Mouse (Mus musculus): ENCODE data around the gene Hipk2.

The Hipk2 gene

GRCm38 (mm10) chr6:38741024-38741423, 134.9 kb downstream of the Hipk2 start:
- no peak for DNase-seq

- no peak for DNase-seq
Measured at GRCm38 (mm10) chr6:38739266-38739665, 136.7 kb downstream of the Hipk2 start.

- DNase-seq, result no peak
Measured at GRCm38 (mm10) chr6:38737763-38738162, 138.2 kb downstream of the Hipk2 start.

- DNase-seq, result peak; percentile 86
Measured at GRCm38 (mm10) chr6:38736240-38736639, 139.7 kb downstream of the Hipk2 start.

GRCm38 (mm10) chr6:38732681-38733080, 143.3 kb downstream of the Hipk2 start:
- no peak for DNase-seq

GRCm38 (mm10) chr6:38730169-38731146, 145.5 kb downstream of the Hipk2 start:
- DNase-seq, result no peak

- no peak for DNase-seq
Measured at GRCm38 (mm10) chr6:38725515-38725914, 150.4 kb downstream of the Hipk2 start.

GRCm38 (mm10) chr6:38721361-38721760, 154.6 kb downstream of the Hipk2 start:
- DNase-seq, result no peak

- no peak for DNase-seq
Measured at GRCm38 (mm10) chr6:38719229-38719628, 156.7 kb downstream of the Hipk2 start.

- DNase-seq, result no peak
Measured at GRCm38 (mm10) chr6:38718625-38719024, 157.3 kb downstream of the Hipk2 start.

GRCm38 (mm10) chr6:38715881-38716280, 160.1 kb downstream of the Hipk2 start:
- no peak for DNase-seq

- DNase-seq, result no peak
Measured at GRCm38 (mm10) chr6:38713957-38714898, 161.7 kb downstream of the Hipk2 start.

GRCm38 (mm10) chr6:38710449-38710848, 165.5 kb downstream of the Hipk2 start:
- DNase-seq, result no peak

GRCm38 (mm10) chr6:38704264-38704984, 171.5 kb downstream of the Hipk2 start:
- no peak for DNase-seq

GRCm38 (mm10) chr6:38703526-38703925, 172.4 kb downstream of the Hipk2 start:
- no peak for DNase-seq

- no peak for DNase-seq
Measured at GRCm38 (mm10) chr6:38702810-38703399, 173.1 kb downstream of the Hipk2 start.

- DNase-seq, result no peak
Measured at GRCm38 (mm10) chr6:38701421-38701820, 174.5 kb downstream of the Hipk2 start.

GRCm38 (mm10) chr6:38698233-38698889, 177.6 kb downstream of the Hipk2 start:
- no peak for DNase-seq

GRCm38 (mm10) chr6:38696570-38696969, 179.4 kb downstream of the Hipk2 start:
- no peak for DNase-seq

- DNase-seq, result peak; percentile 82
Measured at GRCm38 (mm10) chr6:38695380-38696054, 180.4 kb downstream of the Hipk2 start.

- no peak for DNase-seq
Measured at GRCm38 (mm10) chr6:38692556-38692955, 183.4 kb downstream of the Hipk2 start.
